Mouse (Mus musculus) liver, embryonic 14.5 days (tissue): Measurements from ENCODE around the gene Cyp1a1. TPM values are rescaled to one million over a fixed set of nuclear protein-coding genes. Genes with fewer than 3 reads are reported as not detected.

Experiments used
- ATAC-seq: fragments of 200-750 bp; cut with Nextera tagmentation; 2 replicates; pipeline ENCODE4 v1.8.0; 2017; ENCODE audit warnings: moderate number of reproducible peaks, mild to moderate bottlenecking, moderate library complexity; ENCODE audit not compliant: insufficient read depth
- DNase-seq, 3 experiments: peaks; one replicate each; pipeline ENCODE4 v3.0.0-alpha.2; 2012 to 2013; ENCODE audit warnings: low read depth in 3 of 3, low spot score in 3 of 3
- H3K27ac ChIP-seq: fragments of 300-500 bp; sonication (generic); 2 replicates; pipeline ENCODE4 v1.5.1; 2014; ENCODE audit warnings: moderate library complexity, mild to moderate bottlenecking, control low read depth, inconsistent platforms
- H3K27me3 ChIP-seq: fragments of 300-500 bp; sonication (generic); 2 replicates; pipeline ENCODE4 v1.6.1; 2014; ENCODE audit warnings: mild to moderate bottlenecking, low read length, moderate library complexity; ENCODE audit not compliant: control insufficient read depth, insufficient read depth
- H3K36me3 ChIP-seq: fragments of 300-500 bp; sonication (generic); replicated peaks from 2 replicates; pipeline ENCODE4 v1.6.1; 2014; ENCODE audit warnings: low read depth; ENCODE audit not compliant: control insufficient read depth, insufficient read depth
- H3K4me1 ChIP-seq, 2 experiments: fragments of 200-500 bp in 1 of 2; fragments of 300-500 bp in 1 of 2; sonication (generic) in 1 of 2; replicated peaks; 2 replicates each; pipeline ENCODE4 v1.6.1; 2012 to 2014; ENCODE audit warnings: antibody characterized with exemption in 1 of 2, inconsistent platforms in 1 of 2, low read length in 1 of 2; ENCODE audit not compliant: control insufficient read depth in 2 of 2, insufficient read depth in 2 of 2
- H3K4me2 ChIP-seq: fragments of 300-500 bp; sonication (generic); 2 replicates; pipeline ENCODE4 v1.6.1; 2014; ENCODE audit warnings: low read depth, mild to moderate bottlenecking, control low read depth, moderate library complexity
- H3K4me3 ChIP-seq, 2 experiments: fragments of 200-500 bp in 1 of 2; fragments of 300-500 bp in 1 of 2; sonication (generic) in 1 of 2; 2 replicates each; pipeline ENCODE4 v1.5.1; 2012 to 2014; ENCODE audit warnings: low read depth in 2 of 2, low read length in 2 of 2, mild to moderate bottlenecking in 2 of 2, control low read depth in 1 of 2, inconsistent platforms in 1 of 2, moderate library complexity in 1 of 2; ENCODE audit not compliant: insufficient read depth in 1 of 2
- H3K9ac ChIP-seq: fragments of 300-500 bp; sonication (generic); replicated peaks from 2 replicates; pipeline ENCODE4 v1.6.1; 2014; ENCODE audit warnings: mild to moderate bottlenecking, control low read depth, moderate library complexity
- H3K9me3 ChIP-seq: fragments of 300-500 bp; sonication (generic); 2 replicates; pipeline ENCODE4 v1.6.1; 2016; ENCODE audit warnings: low read length, mixed read lengths; ENCODE audit not compliant: control insufficient read depth
- CTCF ChIP-seq: IDR thresholded peaks from 2 replicates; pipeline ENCODE4 v1.5.1; 2016; ENCODE audit warnings: antibody characterized with exemption, low read depth, control low read depth
- EP300 ChIP-seq: IDR thresholded peaks from 2 replicates; pipeline ENCODE4 v1.6.1; 2016; ENCODE audit warnings: antibody characterized with exemption, low read depth
- WGBS: fragments of 180-500 bp; shearing (Covaris S2); extraction: QIAGEN DNeasy Blood & Tissue Kit; methylation state at CpG from one replicate; pipeline ENCODE4 v1.1.7; 2014; ENCODE audit not compliant: insufficient replicate concordance; 5-methylcytosine and 5-hydroxymethylcytosine counted together
- polyA plus RNA-seq, 2 experiments: library from polyadenylated mRNA; depleted of rRNA in 1 of 2; stranded (reverse) in 1 of 2; unstranded in 1 of 2; fragments of >200 nt; fragmentation: Nextera tagmentation in 1 of 2; extraction: Ambion mirVana in 1 of 2; gene quantifications; 2 replicates each; pipeline versions ENCODE4 v1.2.1 to v1.2.3; 2012 to 2014

Cyp1a1 gene
- polyA plus RNA-seq, 2 experiments: 0.13 TPM; not detected in 1

DNA sequence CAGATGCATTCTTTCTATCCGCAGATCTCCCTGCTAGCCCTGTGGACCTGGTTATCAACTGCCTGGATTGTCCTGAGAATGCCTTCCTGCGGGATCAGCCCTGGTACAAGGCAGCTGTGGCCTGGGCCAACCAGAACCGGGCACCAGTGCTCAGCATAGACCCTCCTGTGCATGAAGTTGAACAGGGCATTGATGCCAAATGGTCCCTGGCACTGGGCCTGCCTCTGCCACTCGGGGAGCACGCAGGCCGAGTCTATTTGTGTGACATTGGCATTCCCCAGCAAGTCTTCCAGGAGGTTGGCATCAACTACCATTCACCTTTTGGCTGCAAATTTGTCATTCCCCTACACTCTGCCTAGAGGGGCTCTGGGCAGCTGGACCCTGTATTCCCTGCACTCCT lies 60.4 kb downstream of the Cyp1a1 start:
- 91% methylated on average over 6 of the region's 6 CpGs for WGBS
- Histone ChIP-seq H3K9ac (no peak overlapping the region), H3K4me2 (no peak overlapping the region), H3K9me3 (no peaks in the 10 kb centered on the region), H3K27me3 (no peaks in the 10 kb centered on the region), H3K4me1 (no peaks in the 10 kb centered on the region), H3K27ac (no peak overlapping the region), H3K36me3 (peaks cover 79% of the 10 kb centered on the region), H3K4me3 (no peak overlapping the region)
- TF ChIP-seq EP300 (no peak), CTCF (no peak)
- DNase-seq (no peak), ATAC-seq (no peak)

DNA sequence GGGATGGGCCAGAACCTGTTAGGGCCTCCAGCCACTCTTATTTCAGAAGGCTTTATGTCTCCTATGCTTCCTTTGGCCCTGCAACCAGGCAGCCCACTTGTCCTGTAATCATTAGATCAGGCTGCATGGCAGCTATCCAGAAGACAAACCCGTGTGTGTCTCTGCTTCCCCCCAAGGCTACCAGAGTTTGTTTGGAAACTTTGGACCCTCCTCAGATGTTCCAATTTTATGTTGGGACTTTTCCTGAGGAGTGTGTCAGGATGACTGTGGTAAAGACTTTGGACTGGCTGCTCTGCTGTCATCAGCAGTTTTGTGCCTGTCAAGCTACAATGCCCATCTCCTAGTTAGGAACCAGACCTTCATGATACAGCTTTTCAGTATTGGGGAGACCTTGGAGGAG lies 61.1 kb downstream of the Cyp1a1 start:
- no peak for ATAC-seq
- no peak for DNase-seq
- H3K4me3 ChIP-seq: no peak overlapping the region
- H3K4me2 ChIP-seq: no peak overlapping the region
- H3K27ac ChIP-seq: no peak overlapping the region
- peaks cover 86% of the 10 kb centered on the region for H3K36me3 ChIP-seq
- 69% methylated on average over 1 of the region's 1 CpGs for WGBS
- no peaks in the 10 kb centered on the region for H3K9me3 ChIP-seq
- H3K4me1 ChIP-seq: no peaks in the 10 kb centered on the region
- no peak for TF ChIP-seq EP300
- TF ChIP-seq CTCF: no peak
- H3K27me3 ChIP-seq: no peaks in the 10 kb centered on the region
- no peak overlapping the region for H3K9ac ChIP-seq

- Histone ChIP-seq H3K4me3 (no peak overlapping the region), H3K9ac (no peak overlapping the region), H3K4me1 (no peaks in the 10 kb centered on the region), H3K36me3 (peaks cover 96% of the 10 kb centered on the region), H3K4me2 (no peak overlapping the region), H3K27ac (no peak overlapping the region), H3K27me3 (no peaks in the 10 kb centered on the region), H3K9me3 (no peaks in the 10 kb centered on the region)
- TF ChIP-seq CTCF (no peak), EP300 (no peak)
- ATAC-seq (no peak), DNase-seq (no peak)
- 85% methylated on average over 7 of the region's 7 CpGs for WGBS
Observed at GRCm38 (mm10) chr9:57750901-57751300, 63.2 kb downstream of the Cyp1a1 start.

Other genes starting within 250 kb of the Cyp1a1 start
- 9.4 and 10.0 TPM in 2 replicates for gene Ppcdc, start 247.8 kb upstream of the Cyp1a1 start, polyA plus RNA-seq (2012; rRNA removed)
- 7.4 and 9.4 TPM in 2 replicates for gene Ppcdc, start 247.8 kb upstream of the Cyp1a1 start, polyA plus RNA-seq (2014; fragmentation: Nextera tagmentation; extraction: Ambion mirVana)
- gene Scamp5, start 219.9 kb upstream of the Cyp1a1 start, polyA plus RNA-seq (2012; rRNA removed): 9.1 and 9.2 TPM in 2 replicates
- gene Scamp5, start 219.9 kb upstream of the Cyp1a1 start, polyA plus RNA-seq (2014; fragmentation: Nextera tagmentation; extraction: Ambion mirVana): 4.5 and 5.2 TPM in 2 replicates
- 0.09 and 0.18 TPM in 2 replicates for gene Rpp25, start 183.9 kb upstream of the Cyp1a1 start, polyA plus RNA-seq (2012; rRNA removed)
- gene Rpp25, start 183.9 kb upstream of the Cyp1a1 start, polyA plus RNA-seq (2014; fragmentation: Nextera tagmentation; extraction: Ambion mirVana): 0.39 and 0.54 TPM in 2 replicates
- gene Cox5a, start 166.7 kb upstream of the Cyp1a1 start, polyA plus RNA-seq (2012; rRNA removed): 104 and 121 TPM in 2 replicates
- gene Cox5a, start 166.7 kb upstream of the Cyp1a1 start, polyA plus RNA-seq (2014; fragmentation: Nextera tagmentation; extraction: Ambion mirVana): 316 and 317 TPM in 2 replicates
- gene Fam219b, start 150.4 kb upstream of the Cyp1a1 start, polyA plus RNA-seq (2012; rRNA removed): 2.0 and 3.1 TPM in 2 replicates
- gene Fam219b, start 150.4 kb upstream of the Cyp1a1 start, polyA plus RNA-seq (2014; fragmentation: Nextera tagmentation; extraction: Ambion mirVana): 4.8 and 5.9 TPM in 2 replicates
- gene Mpi, start 135.2 kb upstream of the Cyp1a1 start, polyA plus RNA-seq (2012; rRNA removed): 8.1 and 8.5 TPM in 2 replicates
- 6.7 and 7.9 TPM in 2 replicates for gene Mpi, start 135.2 kb upstream of the Cyp1a1 start, polyA plus RNA-seq (2014; fragmentation: Nextera tagmentation; extraction: Ambion mirVana)
- gene Scamp2, start 127.0 kb upstream of the Cyp1a1 start, polyA plus RNA-seq (2012; rRNA removed): 13.9 and 15.6 TPM in 2 replicates
- 20.7 and 21.1 TPM in 2 replicates for gene Scamp2, start 127.0 kb upstream of the Cyp1a1 start, polyA plus RNA-seq (2014; fragmentation: Nextera tagmentation; extraction: Ambion mirVana)
- 4.5 and 5.1 TPM in 2 replicates for gene Ulk3, start 98.5 kb upstream of the Cyp1a1 start, polyA plus RNA-seq (2012; rRNA removed)
- gene Ulk3, start 98.5 kb upstream of the Cyp1a1 start, polyA plus RNA-seq (2014; fragmentation: Nextera tagmentation; extraction: Ambion mirVana): 2.0 and 2.3 TPM in 2 replicates
- not detected in 2 replicates for gene Cplx3, start 81.6 kb upstream of the Cyp1a1 start, polyA plus RNA-seq (2012; rRNA removed)
- gene Cplx3, start 81.6 kb upstream of the Cyp1a1 start, polyA plus RNA-seq (2014; fragmentation: Nextera tagmentation; extraction: Ambion mirVana): not detected in 2 replicates
- gene Lman1l, start 67.2 kb upstream of the Cyp1a1 start, polyA plus RNA-seq (2012; rRNA removed): not detected in 2 replicates
- gene Lman1l, start 67.2 kb upstream of the Cyp1a1 start, polyA plus RNA-seq (2014; fragmentation: Nextera tagmentation; extraction: Ambion mirVana): not detected in 2 replicates
- 22.7 and 26.3 TPM in 2 replicates for gene Csk, start 34.3 kb upstream of the Cyp1a1 start, polyA plus RNA-seq (2012; rRNA removed)
- gene Csk, start 34.3 kb upstream of the Cyp1a1 start, polyA plus RNA-seq (2014; fragmentation: Nextera tagmentation; extraction: Ambion mirVana): 11.1 and 13.8 TPM in 2 replicates
- 0.06 and 0.11 TPM in 2 replicates for gene Cyp1a2, start 4.2 kb upstream of the Cyp1a1 start, polyA plus RNA-seq (2012; rRNA removed)
- gene Cyp1a2, start 4.2 kb upstream of the Cyp1a1 start, polyA plus RNA-seq (2014; fragmentation: Nextera tagmentation; extraction: Ambion mirVana): 0.11 and 0.18 TPM in 2 replicates
- gene Edc3, start 20.6 kb downstream of the Cyp1a1 start, polyA plus RNA-seq (2012; rRNA removed): 6.9 and 7.2 TPM in 2 replicates
- 10.3 and 12.8 TPM in 2 replicates for gene Edc3, start 20.6 kb downstream of the Cyp1a1 start, polyA plus RNA-seq (2014; fragmentation: Nextera tagmentation; extraction: Ambion mirVana)
- gene Clk3, start 77.9 kb downstream of the Cyp1a1 start, polyA plus RNA-seq (2012; rRNA removed): 110 and 136 TPM in 2 replicates
- gene Clk3, start 77.9 kb downstream of the Cyp1a1 start, polyA plus RNA-seq (2014; fragmentation: Nextera tagmentation; extraction: Ambion mirVana): 88.0 and 95.0 TPM in 2 replicates
- gene Arid3b, start 148.9 kb downstream of the Cyp1a1 start, polyA plus RNA-seq (2012; rRNA removed): 7.8 and 9.3 TPM in 2 replicates
- 8.5 and 9.3 TPM in 2 replicates for gene Arid3b, start 148.9 kb downstream of the Cyp1a1 start, polyA plus RNA-seq (2014; fragmentation: Nextera tagmentation; extraction: Ambion mirVana)
- gene Ubl7, start 223.1 kb downstream of the Cyp1a1 start, polyA plus RNA-seq (2012; rRNA removed): 25.4 and 35.6 TPM in 2 replicates
- 44.8 and 46.6 TPM in 2 replicates for gene Ubl7, start 223.1 kb downstream of the Cyp1a1 start, polyA plus RNA-seq (2014; fragmentation: Nextera tagmentation; extraction: Ambion mirVana)